Mouse (Mus musculus): ENCODE measurements around the gene Gpam.
"Not testable (repeated sequence)": the region's sequence is repeated elsewhere in the genome, so short reads cannot be mapped to it uniquely, and the experiment has no call there.

Gene Gpam

DNA sequence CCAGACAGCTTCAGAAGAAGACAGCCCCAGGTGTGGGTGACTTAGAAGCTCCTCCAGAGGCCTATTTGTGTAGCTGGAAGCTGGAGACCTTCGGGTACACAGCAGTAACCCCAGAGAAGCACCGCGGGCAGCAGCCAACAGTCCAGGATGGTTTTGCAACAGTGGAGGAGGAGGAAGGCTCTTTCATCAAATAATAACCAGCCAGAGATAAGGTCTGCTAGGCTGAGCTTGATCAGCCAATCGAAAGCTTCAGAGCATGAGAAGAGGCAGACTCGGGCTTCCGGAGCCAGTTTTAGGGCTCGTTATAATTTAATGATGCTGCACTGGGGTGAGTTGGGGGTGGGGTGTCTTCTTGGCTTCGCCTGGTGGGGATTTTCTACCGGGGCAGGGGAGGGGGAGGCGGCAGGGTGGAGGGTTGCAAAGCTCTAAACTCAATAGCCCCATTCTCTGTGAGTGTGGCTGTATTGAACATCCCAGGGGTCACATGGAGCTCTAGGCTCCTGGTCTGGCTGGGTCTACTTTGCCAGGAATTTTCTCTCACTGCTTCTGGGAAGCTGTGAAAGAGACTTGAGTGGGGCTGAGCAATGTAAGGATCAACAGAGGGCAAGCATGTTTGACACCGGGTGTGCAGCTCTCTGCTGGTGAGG is at the start of gene Gpam:
Gene Gpam, minus strand, starts transcription at position 167 of the 647 bp plus-strand sequence.
- DNase-seq (ENCODE audit: low spot score) = no peak

- DNase-seq (ENCODE audit: low spot score) = no peak
Measured at GRCm38 (mm10) chr19:55171585-55171984, 44.5 kb upstream of the Gpam start.

- DNase-seq (ENCODE audit: low spot score) = no peak
Measured at GRCm38 (mm10) chr19:55170399-55170798, 43.4 kb upstream of the Gpam start.

- not testable (repeated sequence) for DNase-seq (ENCODE audit: low spot score)
Measured at GRCm38 (mm10) chr19:55169236-55169729, 42.2 kb upstream of the Gpam start.

DNA sequence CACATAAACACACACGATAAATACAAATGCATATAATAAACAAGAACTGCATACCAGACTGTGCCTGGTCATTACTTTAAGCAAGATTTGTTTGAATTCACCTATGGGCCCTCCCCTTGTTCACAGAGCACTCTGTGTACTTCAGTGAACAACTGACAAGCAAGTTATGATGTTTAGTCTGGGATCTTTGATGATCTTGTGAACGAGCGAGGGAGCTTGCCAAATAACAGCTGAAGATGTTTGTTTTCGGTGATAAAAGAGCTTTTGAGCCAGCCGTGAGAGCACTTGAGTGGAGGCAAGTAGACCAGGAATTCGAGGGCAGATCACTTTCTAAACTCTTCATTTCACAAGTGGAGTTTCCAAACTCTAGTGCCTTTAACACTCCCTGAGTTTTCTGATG is 41.3 kb upstream of the Gpam start:
- no peak for DNase-seq (ENCODE audit: low spot score)

DNA sequence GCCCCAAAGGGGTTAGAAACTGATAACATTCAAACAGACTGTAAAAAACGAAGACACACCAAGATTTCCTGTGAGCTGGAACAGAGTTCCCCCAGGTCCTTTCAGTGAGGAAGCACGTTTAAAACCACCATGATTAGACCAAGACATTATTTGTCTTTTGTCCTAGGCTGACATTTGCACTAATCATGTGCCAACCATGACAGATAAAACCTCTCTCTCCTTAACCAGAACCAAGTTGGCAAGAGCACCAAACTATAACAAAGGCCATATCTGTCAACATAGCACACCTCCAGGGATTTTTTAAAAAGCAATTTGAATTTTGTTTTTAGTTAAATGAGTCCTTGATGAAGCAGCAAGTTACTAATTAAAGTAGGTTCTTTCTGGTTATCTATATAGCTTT is 40.7 kb upstream of the Gpam start:
- no peak for DNase-seq (ENCODE audit: low spot score)

GRCm38 (mm10) chr19:55166741-55167140 is 39.7 kb upstream of the Gpam start:
- DNase-seq (ENCODE audit: low spot score) = no peak

GRCm38 (mm10) chr19:55165954-55166353 is 38.9 kb upstream of the Gpam start:
- DNase-seq (ENCODE audit: low spot score) = no peak

- DNase-seq (ENCODE audit: low spot score) = no peak
Measured at GRCm38 (mm10) chr19:55165183-55165865, 38.3 kb upstream of the Gpam start.

DNA sequence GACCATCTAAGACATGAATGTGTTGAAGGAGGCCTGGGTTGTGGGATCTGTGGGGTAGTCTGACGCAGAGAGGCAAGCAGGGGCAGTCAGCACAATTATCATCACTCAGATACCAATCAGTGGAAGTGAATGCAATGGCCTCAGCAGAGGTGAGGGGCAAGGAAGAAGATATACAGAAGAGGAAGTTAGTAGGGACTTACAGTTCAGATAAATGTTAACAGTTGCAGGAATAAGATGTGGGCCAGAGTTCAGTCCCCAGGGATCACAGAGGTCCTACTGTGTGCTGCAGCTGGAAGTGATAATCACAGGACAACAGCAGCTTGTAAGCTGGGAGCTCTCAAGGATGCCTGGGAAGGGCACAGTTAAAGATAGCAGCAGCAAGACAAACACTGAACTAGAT is 37.1 kb upstream of the Gpam start:
- no peak for DNase-seq (ENCODE audit: low spot score)

DNA sequence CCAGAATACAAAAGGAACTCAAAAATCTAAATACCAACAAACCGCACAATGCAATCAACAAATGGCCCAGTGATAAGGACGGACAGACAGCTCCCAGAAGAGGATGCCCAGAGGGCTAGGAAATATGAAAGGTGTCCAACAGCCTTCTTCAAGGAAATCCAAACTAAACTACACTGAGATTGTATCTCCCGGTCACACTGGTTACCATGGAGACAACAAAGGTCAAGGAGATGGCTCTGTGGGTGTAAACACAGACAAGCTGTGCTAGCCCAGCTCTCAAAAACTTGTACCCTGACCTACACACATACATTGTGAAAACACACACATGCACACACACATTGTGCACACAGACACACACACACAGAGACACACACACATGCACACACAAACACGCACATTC is 35.2 kb upstream of the Gpam start:
- no peak for DNase-seq (ENCODE audit: low spot score)

DNA sequence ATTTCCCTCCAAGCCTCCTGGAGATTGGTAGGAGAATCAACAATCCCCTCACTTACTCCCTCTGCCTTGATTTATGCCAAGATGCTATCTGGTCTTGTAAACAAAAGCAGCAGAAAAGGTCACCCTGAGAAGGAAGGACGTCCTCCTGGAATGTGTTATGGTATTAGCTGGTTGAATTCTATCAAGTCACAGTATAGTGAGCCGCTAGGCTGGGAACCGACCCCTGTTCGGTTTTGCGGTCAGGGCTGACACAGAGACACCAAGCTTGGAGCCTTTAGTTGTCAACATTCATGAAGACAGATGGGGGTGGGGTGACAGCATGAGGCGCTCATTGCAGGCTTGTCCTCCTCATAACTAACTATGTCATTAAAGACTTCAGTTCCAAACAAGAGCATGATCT is 32.8 kb upstream of the Gpam start:
- no peak for DNase-seq (ENCODE audit: low spot score)

- DNase-seq (ENCODE audit: low spot score) = no peak
Measured at GRCm38 (mm10) chr19:55158606-55159005, 31.6 kb upstream of the Gpam start.

GRCm38 (mm10) chr19:55157029-55157428 is 30.0 kb upstream of the Gpam start:
- no peak for DNase-seq (ENCODE audit: low spot score)

DNA sequence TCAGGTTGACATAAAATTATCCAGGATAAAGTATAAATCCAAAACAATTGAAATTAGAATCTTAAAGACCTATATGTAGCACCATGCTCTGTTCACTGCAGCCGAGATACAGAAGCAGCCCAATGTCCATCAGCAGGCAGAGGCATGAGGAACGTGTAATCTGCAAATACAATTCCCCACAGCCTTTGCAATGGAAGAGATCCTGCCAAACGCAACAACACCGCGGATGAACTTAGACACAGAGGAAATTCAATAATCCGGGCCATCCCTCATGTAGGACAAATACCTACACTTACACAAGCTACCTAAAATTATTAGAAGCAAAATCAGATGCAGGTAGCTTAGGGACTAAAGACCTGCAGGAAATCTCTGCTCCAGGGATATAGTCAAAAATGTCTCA is 25.9 kb upstream of the Gpam start:
- no peak for DNase-seq (ENCODE audit: low spot score)

GRCm38 (mm10) chr19:55152274-55152673 is 25.2 kb upstream of the Gpam start:
- DNase-seq (ENCODE audit: low spot score) = not testable (repeated sequence)

- no peak for DNase-seq (ENCODE audit: low spot score)
Measured at GRCm38 (mm10) chr19:55149646-55150045, 22.6 kb upstream of the Gpam start.

- no peak for DNase-seq (ENCODE audit: low spot score)
Measured at GRCm38 (mm10) chr19:55148109-55148508, 21.1 kb upstream of the Gpam start.

DNA sequence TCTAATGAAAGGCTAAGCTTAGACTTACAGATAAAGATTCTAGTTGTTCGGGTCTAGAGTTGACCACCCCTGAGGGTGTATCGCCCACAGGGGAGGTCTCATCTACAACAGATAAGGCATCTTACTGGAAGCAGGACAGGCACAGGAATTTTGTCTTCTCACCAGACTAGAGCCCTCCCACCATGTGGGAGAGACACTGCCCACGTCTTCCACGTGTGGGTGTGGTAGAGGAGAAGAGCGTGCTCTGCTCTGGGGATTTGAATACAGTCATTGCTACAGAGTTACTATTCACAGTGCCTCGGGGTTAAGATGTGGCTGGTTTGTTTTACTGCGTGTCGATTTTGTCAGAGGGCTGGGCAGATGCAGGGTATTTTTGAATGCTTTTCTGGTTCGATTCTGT is 20.5 kb upstream of the Gpam start:
- DNase-seq (ENCODE audit: low spot score) = no peak

GRCm38 (mm10) chr19:55145136-55145535 is 18.1 kb upstream of the Gpam start:
- DNase-seq (ENCODE audit: low spot score) = no peak

DNA sequence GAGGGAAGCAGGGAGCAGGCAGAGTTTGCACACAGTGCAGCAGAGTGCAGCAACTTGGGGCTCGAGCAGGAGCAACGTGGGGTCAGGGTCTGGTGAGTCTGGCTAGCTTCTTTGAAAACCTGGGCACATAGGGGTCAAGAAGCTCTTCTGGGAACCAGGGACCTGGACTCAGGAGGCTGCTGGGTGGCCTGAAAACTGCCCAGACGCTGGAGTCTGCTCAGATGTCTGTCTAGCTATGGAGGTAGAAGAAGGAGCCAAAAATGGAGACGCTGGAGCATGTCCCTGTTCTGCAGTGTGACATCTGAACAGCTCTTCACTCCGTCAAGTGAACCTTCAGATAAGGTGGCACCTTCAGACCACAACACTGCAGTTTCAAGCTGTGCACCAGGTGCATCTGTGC is 17.7 kb upstream of the Gpam start:
- DNase-seq (ENCODE audit: low spot score) = no peak

DNA sequence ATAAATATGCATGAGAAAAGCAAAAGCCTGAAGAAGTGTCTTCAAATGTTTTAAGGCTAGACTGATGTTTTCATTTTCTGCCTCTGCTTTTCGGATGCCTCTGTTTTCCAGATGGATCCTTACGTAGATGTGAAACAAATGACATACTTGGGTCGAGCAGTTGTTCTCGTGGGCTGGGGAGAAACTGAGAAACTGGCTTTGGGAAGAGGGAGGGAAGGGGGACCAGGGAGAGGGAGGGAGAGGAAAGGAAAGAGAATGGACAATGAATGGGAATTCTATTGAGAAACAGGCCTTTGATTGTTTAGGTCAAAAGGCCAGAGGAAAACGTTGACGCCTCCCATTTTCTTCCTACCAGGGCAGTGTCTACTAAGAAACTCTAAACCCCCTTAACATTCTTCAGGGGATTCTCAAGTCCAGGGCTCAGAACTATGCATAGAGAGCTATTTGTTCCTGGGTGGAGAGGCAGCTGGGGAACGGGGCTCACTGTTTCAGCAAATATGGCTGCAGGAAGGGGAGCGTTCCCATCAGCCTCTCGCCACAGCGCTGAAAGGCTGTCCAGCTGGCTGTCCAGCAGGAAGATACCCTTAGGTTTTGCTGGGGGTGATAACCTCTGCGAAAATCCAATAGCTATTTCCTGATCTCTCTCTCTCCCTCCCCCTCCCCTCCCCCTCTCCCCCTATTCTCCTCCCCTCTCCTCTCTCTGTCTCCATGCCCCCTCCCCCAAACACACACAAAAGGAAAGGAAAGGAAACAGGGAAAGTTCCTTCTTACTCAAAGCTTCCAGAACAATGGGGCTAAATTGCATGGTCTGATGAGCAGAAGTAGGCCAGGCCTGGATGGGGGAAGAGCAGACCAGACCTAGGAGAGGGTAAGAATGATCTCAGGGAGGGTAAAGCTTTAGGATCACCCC is 16.6 kb upstream of the Gpam start:
- no peak for DNase-seq (ENCODE audit: low spot score)

GRCm38 (mm10) chr19:55139301-55139700 is 12.3 kb upstream of the Gpam start:
- DNase-seq (ENCODE audit: low spot score) = no peak
